12 mouse cellular contexts compared by ENCODE assay signal in the genomic region with DNA sequence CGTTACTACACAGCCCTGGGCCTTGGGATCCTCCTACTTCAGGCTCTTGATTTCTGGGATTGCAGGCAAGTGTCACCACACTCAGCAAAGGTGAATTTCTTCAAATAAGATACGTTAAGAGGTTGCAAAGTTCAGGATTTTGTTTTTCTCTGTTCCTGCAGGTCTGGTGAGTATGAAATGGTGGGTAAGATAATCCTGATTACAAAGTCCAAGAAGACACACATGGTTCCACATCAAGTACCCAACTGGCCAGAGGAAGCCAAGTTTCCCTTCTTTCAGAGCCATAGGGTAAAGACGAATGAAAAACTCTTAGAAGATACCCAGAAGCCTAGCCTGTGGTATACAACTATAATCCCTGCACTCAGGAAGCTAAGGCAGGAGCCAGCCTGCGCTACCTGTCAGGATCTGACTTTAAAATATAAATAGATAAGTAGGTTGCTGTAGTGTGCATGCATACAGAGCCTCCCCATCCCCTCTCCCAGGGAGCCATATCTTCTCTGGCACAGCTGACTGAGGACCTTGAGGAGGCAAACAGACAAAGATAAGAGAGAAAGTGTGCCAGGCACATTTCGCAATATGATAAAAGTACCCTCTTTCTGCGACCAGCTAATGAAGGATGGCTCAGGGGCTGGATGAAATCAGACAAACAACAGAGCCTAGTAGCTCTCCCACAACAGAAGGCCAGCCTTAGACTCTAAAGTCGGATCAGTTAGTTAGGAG. TPM values are rescaled to one million over a fixed set of nuclear protein-coding genes. Genes with fewer than 3 reads are reported as not detected.
A peak's percentile ranks its signal among the peaks of the same experiment; 100 is the strongest.
DNase-seq lines count a peak whose midpoint lies in the region; ATAC-seq and TF ChIP-seq lines count a peak whose summit lies in the region.
"Had no signal": no experiment of that assay in that cellular context is flagged by ENCODE, and none has a peak within 500 bp of the region (broad histone marks: within the 10 kb centered on the region; RNA-seq: fewer than 3 reads in every experiment).

No protein-coding gene starts in this region.

- no peaks in the 10 kb centered on the region for H3K9me3 ChIP-seq in intestine, embryonic 15.5 days
- H3K9me3 ChIP-seq in intestine, postnatal 0 days (ENCODE audit: control insufficient read depth) = no peaks in the 10 kb centered on the region
- no peaks in the 10 kb centered on the region for H3K9me3 ChIP-seq in forebrain, embryonic 14.5 days (replicated peaks; ENCODE audit: control insufficient read depth, low read length)
- H3K9me3 ChIP-seq: forebrain, embryonic 10.5 days; neural tube, embryonic 12.5 days had no signal

- H3K79me2 ChIP-seq in liver, adult 2 months (ENCODE audit: control insufficient read depth, insufficient read depth, low read length) = no peaks in the 10 kb centered on the region

- no peak overlapping the region for H3K4me2 ChIP-seq in intestine, embryonic 15.5 days (replicated peaks)
- H3K4me2 ChIP-seq in intestine, postnatal 0 days (replicated peaks; ENCODE audit: low read depth) = no peak overlapping the region
- H3K4me2 ChIP-seq in forebrain, embryonic 14.5 days (ENCODE audit: low read length) = no peak overlapping the region
- H3K4me2 ChIP-seq: neural tube, embryonic 12.5 days had no signal

- DNase-seq in testis, postnatal 14 days (ENCODE audit: low spot score) = peak; percentile 52
- no peak for DNase-seq in testis, postnatal 10 days (ENCODE audit: low spot score)
- peak; percentile 36 for DNase-seq in liver, adult 2 months (ENCODE audit: extremely low read depth, low read depth, low spot score)
- no peak for DNase-seq in forebrain, embryonic 14.5 days (ENCODE audit: low spot score)
- DNase-seq in thymus, postnatal 14 days = no peak
- DNase-seq in cerebellum, postnatal 14 days = no peak
- DNase-seq: embryo, embryonic 11 days; kidney, adult 11 months had no signal

- no peak overlapping the region for H3K27ac ChIP-seq in intestine, embryonic 15.5 days
- H3K27ac ChIP-seq in intestine, postnatal 0 days (ENCODE audit: low read depth, low read length) = no peak overlapping the region
- no peak overlapping the region for H3K27ac ChIP-seq in liver, adult 2 months (replicated peaks; ENCODE audit: insufficient read depth, low read depth, low read length)
- H3K27ac ChIP-seq in forebrain, embryonic 14.5 days (ENCODE audit: low read depth, low read length) = no peak overlapping the region
- H3K27ac ChIP-seq: forebrain, embryonic 10.5 days; neural tube, embryonic 12.5 days had no signal

- no peaks in the 10 kb centered on the region for H3K27me3 ChIP-seq in intestine, embryonic 15.5 days (replicated peaks)
- H3K27me3 ChIP-seq in intestine, postnatal 0 days (replicated peaks; ENCODE audit: control insufficient read depth, insufficient read depth, low read length) = no peaks in the 10 kb centered on the region
- H3K27me3 ChIP-seq in liver, adult 2 months (ENCODE audit: control insufficient read depth, insufficient read depth, low read length) = no peaks in the 10 kb centered on the region
- H3K27me3 ChIP-seq in forebrain, embryonic 14.5 days (replicated peaks; ENCODE audit: control insufficient read depth, insufficient read depth, low read length) = no peaks in the 10 kb centered on the region
- H3K27me3 ChIP-seq: neural tube, embryonic 12.5 days had no signal

- ATAC-seq in intestine, embryonic 15.5 days = peak; percentile 62; the same call in 1 of the 2 replicates
- ATAC-seq in intestine, postnatal 0 days = no peak
- ATAC-seq in forebrain, embryonic 14.5 days = no peak

- 75% methylated on average over 7 of the region's 7 CpGs for WGBS in intestine, embryonic 15.5 days
- 69% methylated on average over 7 of the region's 7 CpGs for WGBS in intestine, postnatal 0 days
- 72% methylated on average over 7 of the region's 7 CpGs for WGBS in liver, adult 2 months
- 75% methylated on average over 7 of the region's 7 CpGs for WGBS in forebrain, embryonic 14.5 days

- no peak for TF ChIP-seq POLR2A in liver, adult 2 months (IDR thresholded peaks at IDR 0.05; ENCODE audit: extremely low read depth, insufficient read depth, low read length)

- TF ChIP-seq CTCF in intestine, postnatal 0 days (IDR thresholded peaks at IDR 0.05; ENCODE audit: low read depth) = no peak
- no peak for TF ChIP-seq CTCF in liver, adult 2 months (IDR thresholded peaks at IDR 0.05; ENCODE audit: low read depth, low read length)

- no peak overlapping the region for H3K9ac ChIP-seq in intestine, embryonic 15.5 days
- no peak overlapping the region for H3K9ac ChIP-seq in intestine, postnatal 0 days (ENCODE audit: low read depth, low read length)
- no peak overlapping the region for H3K9ac ChIP-seq in liver, adult 2 months (ENCODE audit: low read depth, low read length)
- H3K9ac ChIP-seq in forebrain, embryonic 14.5 days (ENCODE audit: low read length) = no peak overlapping the region
- H3K9ac ChIP-seq: neural tube, embryonic 12.5 days had no signal

- H3K36me3 ChIP-seq in intestine, embryonic 15.5 days = peaks cover 11% of the 10 kb centered on the region
- H3K36me3 ChIP-seq in intestine, postnatal 0 days (ENCODE audit: control insufficient read depth, insufficient read depth) = peaks cover 43% of the 10 kb centered on the region; the same call in 1 of the 2 replicates
- no peaks in the 10 kb centered on the region for H3K36me3 ChIP-seq in liver, adult 2 months (ENCODE audit: control insufficient read depth, insufficient read depth, low read length)
- peaks cover 26% of the 10 kb centered on the region for H3K36me3 ChIP-seq in forebrain, embryonic 14.5 days (ENCODE audit: control insufficient read depth, insufficient read depth, low read length)

- no peak overlapping the region for H3K4me3 ChIP-seq in intestine, embryonic 15.5 days (replicated peaks)
- no peak overlapping the region for H3K4me3 ChIP-seq in intestine, postnatal 0 days (ENCODE audit: low read depth, low read length)
- no peak overlapping the region for H3K4me3 ChIP-seq in liver, adult 2 months (ENCODE audit: insufficient read depth, low read depth, low read length)
- no peak overlapping the region for H3K4me3 ChIP-seq in forebrain, embryonic 14.5 days (ENCODE audit: low read depth, low read length)
- H3K4me3 ChIP-seq: forebrain, embryonic 10.5 days; neural tube, embryonic 12.5 days had no signal

- H3K4me1 ChIP-seq in intestine, embryonic 15.5 days (replicated peaks) = no peaks in the 10 kb centered on the region; the same call in 1 of the 2 replicates
- no peaks in the 10 kb centered on the region for H3K4me1 ChIP-seq in intestine, postnatal 0 days (replicated peaks; ENCODE audit: control insufficient read depth, insufficient read depth, low read length)
- H3K4me1 ChIP-seq in liver, adult 2 months (ENCODE audit: control insufficient read depth, insufficient read depth, low read length) = peaks cover 7% of the 10 kb centered on the region
- peaks cover 15% of the 10 kb centered on the region for H3K4me1 ChIP-seq in forebrain, embryonic 14.5 days (ENCODE audit: control insufficient read depth, insufficient read depth, low read length)
- H3K4me1 ChIP-seq: neural tube, embryonic 12.5 days had no signal

RNA-seq across cellular contexts. Expression of a gene that starts 58.3 kb away (rescaled TPM):
- 29.0 and 32.6 TPM in 2 replicates for polyA plus RNA-seq in intestine, embryonic 15.5 days (2015; fragmentation: Nextera tagmentation; extraction: Ambion mirVana)
- 14.1 and 15.6 TPM in 2 replicates for polyA plus RNA-seq in intestine, postnatal 0 days (2015; fragmentation: Nextera tagmentation; extraction: Ambion mirVana)
- total RNA-seq in liver, adult 2 months (2014; rRNA removed) = 7.8 and 12.7 TPM in 2 replicates
- polyA plus RNA-seq in liver, adult 2 months (2012; rRNA removed) = 7.7 and 10.1 TPM in 2 replicates
- 32.0 and 40.5 TPM in 2 replicates for polyA plus RNA-seq in forebrain, embryonic 14.5 days (2014; fragmentation: Nextera tagmentation; extraction: Ambion mirVana)

Comparison
In these comparisons a context has a peak if more than half of its experiments do, and no peak if none do; other contexts are left out.
1. DNase-seq: peak in testis, postnatal 14 days (single experiment) and liver, adult 2 months (single experiment); none in testis, postnatal 10 days (single experiment), forebrain, embryonic 14.5 days (single experiment), thymus, postnatal 14 days (single experiment) and cerebellum, postnatal 14 days (0 of 2).